Mouse (Mus musculus) neural tube, embryonic 13.5 days (tissue): ENCODE measurements around the gene Zfp423. TPM values are rescaled to one million over a fixed set of nuclear protein-coding genes. Genes with fewer than 3 reads are reported as not detected.

ENCODE experiments used
- ATAC-seq: fragments of 200-750 bp; cut with Nextera tagmentation; 2 replicates; pipeline ENCODE4 v1.8.0; 2017; ENCODE audit warnings: low read depth, mild to moderate bottlenecking, moderate TSS enrichment, moderate library complexity
- H3K27ac ChIP-seq: fragments of 300-500 bp; sonication (generic); replicated peaks from 2 replicates; pipeline ENCODE4 v1.5.1; 2015; ENCODE audit warnings: moderate library complexity, mild to moderate bottlenecking, inconsistent platforms
- H3K27me3 ChIP-seq: fragments of 300-500 bp; sonication (generic); 2 replicates; pipeline ENCODE4 v1.6.1; 2015; ENCODE audit warnings: mild to moderate bottlenecking, inconsistent platforms
- H3K36me3 ChIP-seq: fragments of 300-500 bp; sonication (generic); 2 replicates; pipeline ENCODE4 v1.6.1; 2015; ENCODE audit warnings: mild to moderate bottlenecking, inconsistent platforms
- H3K4me1 ChIP-seq: fragments of 300-500 bp; sonication (generic); replicated peaks from 2 replicates; pipeline ENCODE4 v1.6.1; 2015; ENCODE audit warnings: inconsistent platforms
- H3K4me2 ChIP-seq: fragments of 300-500 bp; sonication (generic); 2 replicates; pipeline ENCODE4 v1.6.1; 2015; ENCODE audit warnings: inconsistent platforms, mild to moderate bottlenecking, moderate library complexity
- H3K4me3 ChIP-seq: fragments of 300-500 bp; sonication (generic); 2 replicates; pipeline ENCODE4 v1.5.1; 2015; ENCODE audit warnings: mild to moderate bottlenecking, inconsistent platforms
- H3K9ac ChIP-seq: fragments of 300-500 bp; sonication (generic); 2 replicates; pipeline ENCODE4 v1.6.1; 2015; ENCODE audit warnings: moderate library complexity, mild to moderate bottlenecking, inconsistent platforms
- H3K9me3 ChIP-seq: fragments of 300-500 bp; sonication (generic); 2 replicates; pipeline ENCODE4 v1.6.1; 2016; ENCODE audit warnings: inconsistent platforms
- WGBS: fragments of 180-500 bp; shearing (Covaris S2); methylation state at CpG from one replicate; pipeline ENCODE4 v1.1.7; 2015; 5-methylcytosine and 5-hydroxymethylcytosine counted together
- polyA plus RNA-seq: library from polyadenylated mRNA; unstranded; fragments of >200 nt; fragmentation: Nextera tagmentation; extraction: Ambion mirVana; gene quantifications from 2 replicates; pipeline ENCODE4 v1.2.1, GENCODE M21; 2015

Zfp423 gene
- polyA plus RNA-seq, 1 experiment from 2014 or later: 35.5 TPM

DNA sequence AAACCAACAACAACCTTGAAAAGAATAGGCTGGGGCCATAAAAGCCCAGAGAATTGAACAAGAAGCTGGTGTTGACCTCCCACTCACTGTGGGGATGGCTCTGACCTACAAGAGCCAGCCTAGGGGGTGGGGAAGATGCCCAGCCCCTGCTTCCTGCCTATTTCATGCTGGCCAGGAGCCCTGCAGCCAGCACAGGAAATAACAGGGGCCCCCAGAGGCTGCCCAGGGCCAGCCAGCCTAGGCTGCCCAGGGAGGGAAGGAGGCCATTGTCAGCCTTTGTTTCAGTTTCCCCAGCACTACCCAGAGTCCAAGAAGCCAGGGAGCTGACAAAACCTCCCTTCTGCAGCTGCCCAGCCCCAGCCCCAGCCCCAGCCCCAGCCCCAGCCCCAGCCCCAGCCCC, 67.5 kb downstream of the Zfp423 start:
- Histone ChIP-seq H3K9me3 (no peaks in the 10 kb centered on the region), H3K4me3 (no peak overlapping the region), H3K9ac (peak overlapping the region; percentile 47), H3K4me1 (peaks cover 87% of the 10 kb centered on the region), H3K27ac (peak overlapping the region; percentile 67), H3K36me3 (no peaks in the 10 kb centered on the region), H3K27me3 (no peaks in the 10 kb centered on the region), H3K4me2 (no peak overlapping the region)
- ATAC-seq: peak; percentile 25; the same call in 1 of the 2 replicates

DNA sequence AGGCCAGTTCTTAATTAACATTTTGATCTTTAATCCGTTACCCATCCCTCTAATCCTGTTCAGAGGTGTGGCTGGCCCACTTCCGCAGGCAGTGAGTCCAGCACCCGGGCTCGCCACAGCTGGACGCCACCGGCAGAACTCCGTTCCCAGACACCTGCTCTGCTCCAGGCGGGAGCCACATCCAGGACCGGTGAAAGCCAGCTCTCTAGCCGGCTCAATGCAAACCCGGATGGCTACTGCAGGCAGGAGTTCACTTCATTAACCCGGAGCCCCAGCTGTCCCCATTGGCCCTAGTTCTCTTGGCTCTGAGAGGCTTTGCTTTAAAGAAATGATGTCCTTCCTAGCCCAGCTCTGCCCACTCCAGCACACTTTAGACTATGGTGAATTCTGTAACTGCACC, 71.4 kb downstream of the Zfp423 start:
- H3K27me3 ChIP-seq: no peaks in the 10 kb centered on the region
- H3K9ac ChIP-seq: no peak overlapping the region
- no peaks in the 10 kb centered on the region for H3K9me3 ChIP-seq
- H3K27ac ChIP-seq: no peak overlapping the region
- no peaks in the 10 kb centered on the region for H3K36me3 ChIP-seq
- no peak overlapping the region for H3K4me2 ChIP-seq
- H3K4me3 ChIP-seq: no peak overlapping the region
- no peak for ATAC-seq
- 52% methylated on average over 12 of the region's 12 CpGs for WGBS
- H3K4me1 ChIP-seq: peaks cover 55% of the 10 kb centered on the region

DNA sequence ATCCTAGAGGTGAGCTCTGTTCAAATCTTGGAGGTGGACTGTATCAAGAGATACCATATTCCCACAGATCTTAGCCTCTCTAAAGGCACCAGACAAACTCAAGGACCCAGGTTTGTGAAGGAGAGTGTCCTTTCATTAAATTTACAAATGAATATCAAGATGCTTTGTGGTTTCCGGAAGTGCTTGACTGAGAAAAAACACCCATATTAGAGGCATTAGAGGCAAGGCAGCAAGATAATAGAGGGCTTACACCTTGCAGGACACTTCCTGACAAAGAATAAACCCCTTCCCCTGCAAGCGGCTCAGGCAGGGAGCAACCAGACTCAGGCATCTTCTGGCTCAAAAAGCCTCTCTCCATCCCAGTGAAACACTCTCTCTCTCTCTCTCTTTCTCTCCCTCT, 78.3 kb downstream of the Zfp423 start:
- no peaks in the 10 kb centered on the region for H3K36me3 ChIP-seq
- 75% methylated on average over 2 of the region's 2 CpGs for WGBS
- H3K4me2 ChIP-seq: no peak overlapping the region
- H3K27ac ChIP-seq: no peak overlapping the region
- peaks cover 34% of the 10 kb centered on the region for H3K4me1 ChIP-seq
- ATAC-seq: no peak
- H3K9ac ChIP-seq: no peak overlapping the region
- H3K9me3 ChIP-seq: no peaks in the 10 kb centered on the region
- no peak overlapping the region for H3K4me3 ChIP-seq
- H3K27me3 ChIP-seq: no peaks in the 10 kb centered on the region

DNA sequence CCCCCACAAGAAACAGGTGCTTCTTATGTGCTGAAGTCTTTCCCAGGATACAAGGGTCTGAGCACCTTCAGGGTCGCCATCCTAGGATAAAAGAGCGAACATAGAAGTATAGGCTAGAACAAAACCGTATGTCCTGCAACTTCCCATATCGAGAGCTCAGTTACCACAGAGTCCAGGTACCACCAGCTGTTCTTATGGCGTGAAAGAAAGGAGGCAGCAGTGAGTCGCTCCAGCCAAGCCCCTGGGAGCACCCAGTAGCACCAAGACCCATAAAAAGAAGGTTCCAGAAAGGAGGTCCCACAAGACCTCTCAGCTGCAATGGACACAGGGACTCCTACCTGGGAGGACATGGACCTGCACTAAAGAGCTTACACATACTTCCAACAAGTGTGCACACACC, 83.5 kb downstream of the Zfp423 start:
- no peak for ATAC-seq
- no peak overlapping the region for H3K4me3 ChIP-seq
- H3K27me3 ChIP-seq: no peaks in the 10 kb centered on the region
- no peaks in the 10 kb centered on the region for H3K9me3 ChIP-seq
- 0 out of 2 replicates have a peak overlapping the region, but pooled peaks have one; percentile 3 for H3K4me2 ChIP-seq
- peak overlapping the region; percentile 61 for H3K27ac ChIP-seq
- H3K9ac ChIP-seq: no peak overlapping the region
- H3K36me3 ChIP-seq: no peaks in the 10 kb centered on the region
- 56% methylated on average over 6 of the region's 6 CpGs for WGBS
- H3K4me1 ChIP-seq: peaks cover 68% of the 10 kb centered on the region

DNA sequence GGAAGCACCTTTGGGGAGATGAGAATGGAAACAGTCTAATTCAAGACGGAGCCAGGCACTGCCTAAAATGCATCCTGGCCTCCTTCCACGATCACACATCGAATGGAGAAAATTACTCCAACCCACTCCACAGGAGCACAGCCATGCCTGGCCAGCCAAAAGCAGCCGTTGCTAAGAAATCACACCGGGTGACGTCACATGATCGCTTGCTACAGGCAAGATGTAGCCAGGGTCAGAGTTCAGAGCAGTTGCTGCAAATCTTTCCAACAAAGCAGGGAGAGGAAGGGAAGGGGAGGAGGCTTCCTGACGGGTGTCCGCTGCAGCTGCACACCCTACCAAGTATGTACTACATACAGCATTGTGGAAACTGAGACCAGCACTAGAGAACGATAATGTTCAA, 83.9 kb downstream of the Zfp423 start:
- no peaks in the 10 kb centered on the region for H3K27me3 ChIP-seq
- peaks cover 66% of the 10 kb centered on the region for H3K4me1 ChIP-seq

DNA sequence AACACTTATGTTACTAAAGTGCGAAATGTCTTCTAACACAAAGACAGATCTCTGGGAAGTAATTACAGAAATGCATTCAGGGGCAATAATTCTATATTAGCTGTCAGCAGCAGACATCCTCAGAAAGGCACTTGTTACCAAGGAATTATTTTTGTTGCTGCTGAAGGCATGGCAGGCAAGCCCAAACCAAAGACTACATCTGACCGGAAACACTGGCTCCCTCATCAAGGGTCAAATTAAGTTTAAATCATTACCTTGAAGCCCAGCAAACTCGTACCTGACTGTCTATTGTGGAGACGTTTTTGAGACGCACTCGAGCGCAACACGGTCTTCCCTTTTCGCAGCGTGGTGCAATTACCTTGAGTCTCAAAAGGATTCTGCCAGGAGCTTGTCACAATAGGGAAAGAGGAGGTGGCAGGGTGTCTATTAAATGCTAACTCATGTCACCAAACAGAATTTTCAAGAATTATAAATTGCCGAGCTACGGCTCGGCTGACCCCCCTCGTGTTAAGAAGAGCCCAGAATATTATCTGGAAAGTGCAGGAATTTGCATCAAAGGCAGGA, 86.3 kb downstream of the Zfp423 start:
- Histone ChIP-seq H3K9ac (0 out of 2 replicates have a peak overlapping the region, but pooled peaks have one; percentile 0), H3K4me2 (0 out of 2 replicates have a peak overlapping the region, but pooled peaks have one; percentile 13), H3K4me3 (no peak overlapping the region), H3K9me3 (no peaks in the 10 kb centered on the region), H3K27ac (no peak overlapping the region; the same call in 1 of the 2 replicates), H3K4me1 (peaks cover 72% of the 10 kb centered on the region), H3K36me3 (no peaks in the 10 kb centered on the region), H3K27me3 (no peaks in the 10 kb centered on the region)
- 24% methylated on average over 14 of the region's 14 CpGs for WGBS
- no peak for ATAC-seq

More for the DNA sequence above, 83.9 kb downstream of the Zfp423 start:
- WGBS: 9% methylated on average over 10 of the region's 10 CpGs
- 0 out of 2 replicates have a peak overlapping the region, but pooled peaks have one; percentile 3 for H3K4me2 ChIP-seq
- H3K9ac ChIP-seq: no peak overlapping the region
- peak overlapping the region; percentile 61 for H3K27ac ChIP-seq
- H3K9me3 ChIP-seq: no peaks in the 10 kb centered on the region
- no peak overlapping the region for H3K4me3 ChIP-seq
- no peaks in the 10 kb centered on the region for H3K36me3 ChIP-seq
- peak; percentile 40 for ATAC-seq

DNA sequence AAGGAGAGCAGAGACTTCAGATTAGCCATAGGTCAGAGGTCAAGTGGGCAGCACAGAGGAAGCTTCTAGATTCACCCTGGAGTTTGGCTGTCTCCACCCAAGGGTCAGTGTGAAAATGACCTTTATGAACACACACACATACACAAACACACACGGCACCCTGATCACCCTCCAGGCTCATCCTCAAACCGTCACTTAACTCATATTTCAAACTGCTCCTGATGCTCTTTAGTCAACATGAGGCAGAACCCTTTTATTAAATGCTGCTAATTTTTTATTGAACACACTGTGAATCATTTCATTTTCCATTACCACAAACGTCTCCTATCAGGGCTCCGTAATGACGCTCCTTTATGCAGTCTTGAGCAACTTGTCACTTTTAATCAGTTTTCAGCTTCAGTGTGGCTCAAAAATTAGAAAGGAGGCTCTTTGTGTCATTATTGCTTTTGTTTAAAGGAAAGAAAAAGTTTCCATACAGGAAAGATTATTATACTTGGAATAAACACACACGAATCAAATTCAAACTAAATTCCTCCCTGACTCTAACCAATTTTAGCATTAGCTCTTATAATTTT, 87.0 kb downstream of the Zfp423 start:
- Histone ChIP-seq H3K9me3 (no peaks in the 10 kb centered on the region), H3K27ac (no peak overlapping the region), H3K4me3 (no peak overlapping the region), H3K9ac (no peak overlapping the region), H3K4me2 (no peak overlapping the region), H3K27me3 (no peaks in the 10 kb centered on the region), H3K4me1 (peaks cover 75% of the 10 kb centered on the region), H3K36me3 (no peaks in the 10 kb centered on the region)
- no peak for ATAC-seq
- 61% methylated on average over 6 of the region's 6 CpGs for WGBS

DNA sequence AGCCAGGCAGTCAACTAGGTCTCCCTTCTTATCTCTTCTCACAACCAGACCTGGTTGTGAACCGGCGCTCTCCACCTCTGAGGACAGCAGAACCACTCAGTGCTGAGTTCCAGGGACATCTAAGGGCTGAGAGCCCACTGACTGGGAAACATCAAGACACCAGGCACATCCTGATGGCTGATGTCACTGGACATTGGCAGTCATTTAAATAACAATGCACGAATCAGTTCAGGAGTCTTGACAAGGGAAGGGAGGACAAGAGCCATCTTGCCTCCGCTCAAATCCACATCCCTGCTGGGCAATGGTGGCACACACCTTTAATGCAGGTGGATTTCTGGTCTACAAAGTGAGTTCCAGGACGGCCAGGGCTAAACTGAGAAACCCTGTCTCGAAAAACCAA, 92.8 kb downstream of the Zfp423 start:
- H3K27ac ChIP-seq: no peak overlapping the region
- no peak overlapping the region for H3K4me2 ChIP-seq
- H3K4me1 ChIP-seq: peaks cover 61% of the 10 kb centered on the region
- ATAC-seq: no peak
- H3K27me3 ChIP-seq: no peaks in the 10 kb centered on the region
- H3K36me3 ChIP-seq: no peaks in the 10 kb centered on the region
- 80% methylated on average over 6 of the region's 6 CpGs for WGBS
- H3K4me3 ChIP-seq: no peak overlapping the region
- H3K9ac ChIP-seq: no peak overlapping the region
- H3K9me3 ChIP-seq: no peaks in the 10 kb centered on the region

DNA sequence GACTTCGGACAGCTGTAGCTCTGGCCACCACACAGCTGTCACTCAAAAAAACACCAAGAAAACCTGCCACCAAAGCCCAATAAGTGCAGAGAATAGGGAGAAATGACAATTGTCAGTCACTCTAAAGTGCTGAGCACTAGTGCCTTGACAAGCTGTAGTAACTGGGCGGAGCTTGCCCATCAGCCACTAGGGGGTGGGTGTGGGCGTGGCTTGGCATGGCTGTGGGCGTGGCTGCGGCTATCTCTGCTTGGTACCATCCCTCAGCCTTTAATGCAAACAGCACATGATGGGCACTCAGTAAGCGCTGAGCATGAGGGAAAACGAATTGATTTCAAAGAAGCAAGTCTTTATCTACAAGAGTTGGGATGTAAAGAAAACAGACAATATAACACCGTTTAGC, 95.2 kb downstream of the Zfp423 start:
- 61% methylated on average over 8 of the region's 8 CpGs for WGBS
- Histone ChIP-seq H3K9me3 (no peaks in the 10 kb centered on the region), H3K9ac (no peak overlapping the region), H3K4me1 (peaks cover 68% of the 10 kb centered on the region), H3K4me2 (no peak overlapping the region), H3K4me3 (no peak overlapping the region), H3K27ac (no peak overlapping the region), H3K27me3 (no peaks in the 10 kb centered on the region), H3K36me3 (no peaks in the 10 kb centered on the region)
- ATAC-seq: no peak

DNA sequence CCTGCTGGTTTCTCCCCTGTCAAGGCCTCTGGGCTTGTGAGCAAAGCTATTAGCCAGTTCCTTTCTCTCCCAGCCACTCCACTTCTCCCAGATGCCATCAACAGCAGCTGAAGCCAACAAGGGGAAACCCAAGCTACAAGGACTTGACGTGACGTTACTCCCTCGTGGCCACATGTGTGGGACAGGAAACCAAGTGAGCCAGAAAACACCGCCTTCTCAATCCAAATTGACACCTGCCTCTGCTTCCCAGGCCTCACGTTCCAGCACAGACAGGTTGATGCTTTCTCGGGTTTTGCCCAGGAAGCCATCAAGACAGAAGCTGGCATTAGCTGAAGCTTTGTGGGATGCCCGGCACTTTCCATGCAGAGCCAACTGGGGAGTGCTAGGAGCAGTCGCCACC, 96.3 kb downstream of the Zfp423 start:
- H3K4me3 ChIP-seq: no peak overlapping the region
- peaks cover 7% of the 10 kb centered on the region; the same call in 1 of the 2 replicates for H3K36me3 ChIP-seq
- no peak overlapping the region for H3K4me2 ChIP-seq
- no peak overlapping the region for H3K9ac ChIP-seq
- peaks cover 75% of the 10 kb centered on the region for H3K4me1 ChIP-seq
- no peaks in the 10 kb centered on the region for H3K27me3 ChIP-seq
- no peak for ATAC-seq
- WGBS: 81% methylated on average over 8 of the region's 8 CpGs
- H3K9me3 ChIP-seq: no peaks in the 10 kb centered on the region
- H3K27ac ChIP-seq: no peak overlapping the region; the same call in 1 of the 2 replicates

DNA sequence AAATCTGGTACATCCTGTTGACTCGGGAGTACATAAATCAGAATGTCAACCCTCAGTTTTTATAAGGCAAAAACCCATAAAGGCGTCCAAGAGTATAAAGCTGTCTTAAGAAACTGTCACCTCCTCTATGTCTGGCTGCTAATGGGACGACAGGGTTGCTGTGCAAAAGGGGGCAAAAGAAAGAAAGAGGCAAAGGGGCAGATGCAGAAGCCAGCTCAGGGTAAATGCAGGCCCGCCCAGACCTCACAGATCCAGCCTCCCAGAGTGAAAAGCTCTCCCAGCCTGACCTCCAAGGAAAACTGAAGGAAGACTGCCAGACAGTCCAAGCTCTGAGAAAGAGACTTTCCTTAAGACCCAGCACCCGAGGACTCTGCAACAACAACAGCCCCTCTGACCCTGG, 97.7 kb downstream of the Zfp423 start:
- Histone ChIP-seq H3K27ac (peak overlapping the region; percentile 65), H3K4me1 (peaks cover 66% of the 10 kb centered on the region), H3K4me2 (no peak overlapping the region), H3K36me3 (peaks cover 15% of the 10 kb centered on the region; the same call in 1 of the 2 replicates), H3K9me3 (no peaks in the 10 kb centered on the region), H3K9ac (no peak overlapping the region), H3K27me3 (no peaks in the 10 kb centered on the region), H3K4me3 (no peak overlapping the region)
- ATAC-seq: no peak
- WGBS: 15% methylated on average over 5 of the region's 5 CpGs

DNA sequence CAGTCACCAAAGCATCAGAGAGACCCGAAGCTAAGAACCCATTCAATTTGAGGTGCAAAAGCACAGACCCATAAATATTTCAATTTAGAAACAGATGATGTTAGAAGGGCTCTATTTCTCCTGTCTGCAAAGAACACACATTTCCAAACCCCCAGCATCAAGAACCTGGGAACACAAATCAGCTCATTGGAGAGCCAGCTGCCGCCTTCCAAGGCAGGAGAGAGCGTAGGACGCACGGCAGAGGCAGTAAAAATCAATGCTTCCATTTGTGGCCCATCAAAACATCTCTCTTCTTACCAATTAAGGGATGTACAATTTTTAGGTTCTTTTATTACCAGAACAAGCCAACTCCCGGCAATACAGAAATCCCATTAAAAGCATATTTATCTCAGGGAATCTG, 98.5 kb downstream of the Zfp423 start:
- Histone ChIP-seq H3K4me1 (peaks cover 57% of the 10 kb centered on the region), H3K9ac (peak overlapping the region; percentile 31; the same call in 1 of the 2 replicates), H3K4me2 (peak overlapping the region; percentile 33), H3K27ac (peak overlapping the region; percentile 67), H3K9me3 (no peaks in the 10 kb centered on the region), H3K4me3 (no peak overlapping the region), H3K36me3 (peaks cover 15% of the 10 kb centered on the region; the same call in 1 of the 2 replicates), H3K27me3 (no peaks in the 10 kb centered on the region)
- ATAC-seq: no peak
- 21% methylated on average over 6 of the region's 6 CpGs for WGBS

DNA sequence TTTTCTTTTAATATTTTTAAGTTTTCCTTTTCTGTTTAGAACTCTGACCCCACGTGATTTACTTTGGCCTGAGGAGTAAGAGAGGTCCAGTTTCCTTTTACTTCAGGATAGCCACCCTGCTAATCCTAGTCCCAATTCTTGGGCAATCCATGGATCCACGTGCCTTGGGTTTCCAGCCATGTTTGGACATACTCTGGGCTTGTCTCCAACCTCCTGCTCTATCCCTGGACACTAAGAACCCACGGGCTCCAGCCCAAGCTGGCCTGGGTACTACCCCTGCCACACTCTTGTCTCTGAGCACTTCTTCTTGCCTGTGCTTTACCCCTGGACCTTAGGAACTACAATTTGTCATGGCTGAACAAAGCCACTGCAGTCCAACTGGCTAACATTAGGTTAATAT, 107.5 kb downstream of the Zfp423 start:
- Histone ChIP-seq H3K27ac (no peak overlapping the region), H3K27me3 (no peaks in the 10 kb centered on the region), H3K9ac (no peak overlapping the region), H3K4me2 (no peak overlapping the region), H3K4me3 (no peak overlapping the region), H3K4me1 (peaks cover 13% of the 10 kb centered on the region; the same call in 1 of the 2 replicates), H3K9me3 (no peaks in the 10 kb centered on the region), H3K36me3 (no peaks in the 10 kb centered on the region)
- 82% methylated on average over 3 of the region's 3 CpGs for WGBS
- ATAC-seq: no peak
